Mouse (Mus musculus): ENCODE results near the gene Emc9. TPM values are rescaled to one million over a fixed set of nuclear protein-coding genes. Genes with fewer than 3 reads are reported as not detected.

The Emc9 gene
- polyA plus RNA-seq, 1 experiment from 2014 or later: 12.6 TPM

Other genes with a start within 250 kb of the Emc9 start
- gene Dhrs4, start 106.5 kb downstream of the Emc9 start, polyA plus RNA-seq (2014; fragmentation: Nextera tagmentation; extraction: Ambion mirVana): 46.9 and 47.4 TPM in 2 replicates
- gene Carmil3, start 94.7 kb downstream of the Emc9 start, polyA plus RNA-seq (2014; fragmentation: Nextera tagmentation; extraction: Ambion mirVana): 3.4 and 3.9 TPM in 2 replicates
- gene Cpne6, start 74.9 kb downstream of the Emc9 start, polyA plus RNA-seq (2014; fragmentation: Nextera tagmentation; extraction: Ambion mirVana): 3.7 and 5.2 TPM in 2 replicates
- not detected in 2 replicates for gene Nrl, start 60.3 kb downstream of the Emc9 start, polyA plus RNA-seq (2014; fragmentation: Nextera tagmentation; extraction: Ambion mirVana)
- 28.1 and 32.7 TPM in 2 replicates for gene Pck2, start 45.0 kb downstream of the Emc9 start, polyA plus RNA-seq (2014; fragmentation: Nextera tagmentation; extraction: Ambion mirVana)
- gene Dcaf11, start 25.3 kb downstream of the Emc9 start, polyA plus RNA-seq (2014; fragmentation: Nextera tagmentation; extraction: Ambion mirVana): 55.1 and 57.7 TPM in 2 replicates
- gene A730061H03Rik, start 24.9 kb downstream of the Emc9 start, polyA plus RNA-seq (2014; fragmentation: Nextera tagmentation; extraction: Ambion mirVana): 1.1 and 1.2 TPM in 2 replicates
- 36.5 and 46.9 TPM in 2 replicates for gene Fitm1, start 9.7 kb downstream of the Emc9 start, polyA plus RNA-seq (2014; fragmentation: Nextera tagmentation; extraction: Ambion mirVana)
- gene Psme1, start 7.2 kb downstream of the Emc9 start, polyA plus RNA-seq (2014; fragmentation: Nextera tagmentation; extraction: Ambion mirVana): 119 and 123 TPM in 2 replicates
- gene Psme2, start 5.8 kb upstream of the Emc9 start, polyA plus RNA-seq (2014; fragmentation: Nextera tagmentation; extraction: Ambion mirVana): 249 TPM in 2 replicates
- gene Rnf31, start 6.4 kb upstream of the Emc9 start, polyA plus RNA-seq (2014; fragmentation: Nextera tagmentation; extraction: Ambion mirVana): 11.7 and 13.7 TPM in 2 replicates
- gene Irf9, start 18.3 kb upstream of the Emc9 start, polyA plus RNA-seq (2014; fragmentation: Nextera tagmentation; extraction: Ambion mirVana): 10.8 and 12.1 TPM in 2 replicates
- 2.0 and 2.3 TPM in 2 replicates for gene Rec8, start 32.7 kb upstream of the Emc9 start, polyA plus RNA-seq (2014; fragmentation: Nextera tagmentation; extraction: Ambion mirVana)
- 127 and 134 TPM in 2 replicates for gene Ipo4, start 50.7 kb upstream of the Emc9 start, polyA plus RNA-seq (2014; fragmentation: Nextera tagmentation; extraction: Ambion mirVana)
- 0.79 and 2.8 TPM in 2 replicates for gene Gm49378, start 52.6 kb upstream of the Emc9 start, polyA plus RNA-seq (2014; fragmentation: Nextera tagmentation; extraction: Ambion mirVana)
- 106 and 108 TPM in 2 replicates for gene Tm9sf1, start 58.5 kb upstream of the Emc9 start, polyA plus RNA-seq (2014; fragmentation: Nextera tagmentation; extraction: Ambion mirVana)
- 0.97 and 1.0 TPM in 2 replicates for gene Tssk4, start 64.9 kb upstream of the Emc9 start, polyA plus RNA-seq (2014; fragmentation: Nextera tagmentation; extraction: Ambion mirVana)
- 42.6 and 48.3 TPM in 2 replicates for gene Mdp1, start 75.2 kb upstream of the Emc9 start, polyA plus RNA-seq (2014; fragmentation: Nextera tagmentation; extraction: Ambion mirVana)
- 49.6 and 54.8 TPM in 2 replicates for gene Gmpr2, start 86.6 kb upstream of the Emc9 start, polyA plus RNA-seq (2014; fragmentation: Nextera tagmentation; extraction: Ambion mirVana)
- 524 and 534 TPM in 2 replicates for gene Nedd8, start 86.8 kb upstream of the Emc9 start, polyA plus RNA-seq (2014; fragmentation: Nextera tagmentation; extraction: Ambion mirVana)
- 32.2 and 36.2 TPM in 2 replicates for gene Tinf2, start 96.5 kb upstream of the Emc9 start, polyA plus RNA-seq (2014; fragmentation: Nextera tagmentation; extraction: Ambion mirVana)
- gene Tgm1, start 128.6 kb upstream of the Emc9 start, polyA plus RNA-seq (2014; fragmentation: Nextera tagmentation; extraction: Ambion mirVana): 7.1 and 8.0 TPM in 2 replicates
- 20.7 and 20.9 TPM in 2 replicates for gene Rabggta, start 137.0 kb upstream of the Emc9 start, polyA plus RNA-seq (2014; fragmentation: Nextera tagmentation; extraction: Ambion mirVana)
- 76.5 and 83.8 TPM in 2 replicates for gene Dhrs1, start 160.4 kb upstream of the Emc9 start, polyA plus RNA-seq (2014; fragmentation: Nextera tagmentation; extraction: Ambion mirVana)
- 32.6 and 36.9 TPM in 2 replicates for gene Nop9, start 160.4 kb upstream of the Emc9 start, polyA plus RNA-seq (2014; fragmentation: Nextera tagmentation; extraction: Ambion mirVana)
- gene Cideb, start 173.2 kb upstream of the Emc9 start, polyA plus RNA-seq (2014; fragmentation: Nextera tagmentation; extraction: Ambion mirVana): 0.33 and 0.59 TPM in 2 replicates
- 0.47 and 0.51 TPM in 2 replicates for gene Ltb4r2, start 176.1 kb upstream of the Emc9 start, polyA plus RNA-seq (2014; fragmentation: Nextera tagmentation; extraction: Ambion mirVana)
- gene Ltb4r1, start 180.7 kb upstream of the Emc9 start, polyA plus RNA-seq (2014; fragmentation: Nextera tagmentation; extraction: Ambion mirVana): 0.24 and 0.56 TPM in 2 replicates
- gene Adcy4, start 198.8 kb upstream of the Emc9 start, polyA plus RNA-seq (2014; fragmentation: Nextera tagmentation; extraction: Ambion mirVana): 13.4 and 16.2 TPM in 2 replicates
- 32.0 and 35.3 TPM in 2 replicates for gene Ripk3, start 203.6 kb upstream of the Emc9 start, polyA plus RNA-seq (2014; fragmentation: Nextera tagmentation; extraction: Ambion mirVana)
- gene Nfatc4, start 237.8 kb upstream of the Emc9 start, polyA plus RNA-seq (2014; fragmentation: Nextera tagmentation; extraction: Ambion mirVana): 56.5 and 74.7 TPM in 2 replicates

Measured in embryonic facial prominence, embryonic 14.5 days (tissue).